Mouse (Mus musculus): ENCODE results near the gene Kcnk5. TPM values are rescaled to one million over a fixed set of nuclear protein-coding genes. Genes with fewer than 3 reads are reported as not detected.

Kcnk5 gene
- total and polyA plus RNA-seq, 3 experiments: 8.7 to 12.5 (median 11.7) TPM

- dilution Hi-C loops (cut with MboI; ENCODE audit: extremely low pct_ligation_motif_present, extremely low pct_unique_long_range_greater_than_20kb, low sequenced_read_pairs): no loop called here
- no peaks in the 10 kb centered on the region for H3K27me3 ChIP-seq (replicated peaks)
Measured at GRCm38 (mm10) chr14:20219849-20220248, 38.2 kb upstream of the Kcnk5 start.

DNA sequence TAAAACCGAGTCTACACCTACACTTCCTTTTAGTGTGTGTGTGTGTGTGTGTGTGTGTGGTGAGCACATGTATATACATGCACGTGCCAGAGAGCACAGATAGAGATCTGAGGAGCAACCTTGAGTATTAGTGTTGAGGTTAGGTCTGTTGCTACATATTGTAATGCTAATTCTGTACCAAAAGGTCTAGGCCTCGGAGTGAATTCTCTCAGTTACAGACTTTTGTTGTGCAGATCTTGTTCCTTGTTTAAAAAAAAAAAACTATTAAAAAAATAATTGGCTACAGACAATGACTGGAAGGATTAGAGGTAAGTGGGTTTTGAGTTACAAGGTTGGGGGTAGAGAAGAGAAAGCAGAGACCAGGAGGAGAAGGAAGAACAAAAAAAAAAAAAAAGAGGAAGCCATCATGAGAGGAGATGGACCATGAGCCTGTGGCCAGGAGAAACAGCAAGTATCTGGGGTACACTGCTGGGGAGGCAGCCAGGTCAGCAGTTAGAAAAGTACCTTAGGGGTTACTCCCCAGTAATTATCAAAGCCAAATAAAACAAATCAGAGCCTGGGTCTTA is 35.8 kb upstream of the Kcnk5 start:
- no peak for TF ChIP-seq ELF1 (IDR thresholded peaks at IDR 0.05; ENCODE audit: low read depth, low read length)
- peak; percentile 70 for TF ChIP-seq ZNF384 (IDR thresholded peaks at IDR 0.05; ENCODE audit: low read depth, low read length)
- no peaks in the 10 kb centered on the region for H3K36me3 ChIP-seq (replicated peaks in 1 of 2; ENCODE audit: control insufficient read depth in 1 of 2, insufficient read depth in 1 of 2, low read length in 1 of 2)
- no peak overlapping the region for H3K27ac ChIP-seq (ENCODE audit: insufficient read depth, low read depth)
- H3K4me1 ChIP-seq (ENCODE audit: control insufficient read depth in 1 of 2, insufficient read depth in 2 of 2): peaks cover 6% of the 10 kb centered on the region in 2 experiments; a peak in 3 of 4 replicates
- H3K79me2 ChIP-seq (replicated peaks; ENCODE audit: control insufficient read depth, extremely low read depth, insufficient read depth, poor library complexity, severe bottlenecking): no peaks in the 10 kb centered on the region
- dilution Hi-C loops (cut with MboI; ENCODE audit: extremely low pct_ligation_motif_present, extremely low pct_unique_long_range_greater_than_20kb, low sequenced_read_pairs): no loop called here
- no peak overlapping the region for H3K9ac ChIP-seq (ENCODE audit: insufficient read depth, low read depth)
- DNase-seq (ENCODE audit: extremely low read depth): no peak
- no peaks in the 10 kb centered on the region for H3K9me3 ChIP-seq (replicated peaks; ENCODE audit: low read length)
- no peak overlapping the region for H3K4me2 ChIP-seq (ENCODE audit: insufficient read depth, low read depth, poor library complexity, severe bottlenecking)
- H3K4me3 ChIP-seq (replicated peaks in 1 of 3; ENCODE audit: low read depth in 2 of 3, low read length in 2 of 3, poor library complexity in 1 of 3): no peak overlapping the region
- H3K27me3 ChIP-seq (replicated peaks): no peaks in the 10 kb centered on the region
- in situ Hi-C loops (cut with MboI; ENCODE audit: low pct_ligation_motif_present, low pct_unique_long_range_greater_than_20kb, low sequenced_read_pairs): no loop called here

More at GRCm38 (mm10) chr14:20219849-20220248, 38.2 kb upstream of the Kcnk5 start:
- Histone ChIP-seq H3K36me3 (replicated peaks in 1 of 2; ENCODE audit: control insufficient read depth in 1 of 2, insufficient read depth in 1 of 2, low read length in 1 of 2) (no peaks in the 10 kb centered on the region), H3K9ac (ENCODE audit: insufficient read depth, low read depth) (no peak overlapping the region), H3K4me2 (ENCODE audit: insufficient read depth, low read depth, poor library complexity, severe bottlenecking) (no peak overlapping the region), H3K27ac (ENCODE audit: insufficient read depth, low read depth) (no peak overlapping the region), H3K9me3 (replicated peaks; ENCODE audit: low read length) (no peaks in the 10 kb centered on the region), H3K4me3 (replicated peaks in 1 of 3; ENCODE audit: low read depth in 2 of 3, low read length in 2 of 3, poor library complexity in 1 of 3) (no peak overlapping the region), H3K4me1 (ENCODE audit: control insufficient read depth in 1 of 2, insufficient read depth in 2 of 2) (peaks cover 2 to 6% of the 10 kb centered on the region in 2 experiments; a peak in 2 of 4 replicates), H3K79me2 (replicated peaks; ENCODE audit: control insufficient read depth, extremely low read depth, insufficient read depth, poor library complexity, severe bottlenecking) (no peaks in the 10 kb centered on the region)
- TF ChIP-seq EP300 (IDR thresholded peaks at IDR 0.05; ENCODE audit: low read length) (no peak), HCFC1 (IDR thresholded peaks at IDR 0.05; ENCODE audit: low read depth, low read length) (no peak), JUND (conservative IDR thresholded peaks at IDR 0.05; ENCODE audit: low read depth, low read length) (no peak), SIN3A (IDR thresholded peaks at IDR 0.05; ENCODE audit: low read length) (no peak), UBTF (IDR thresholded peaks at IDR 0.05; ENCODE audit: low read depth, low read length) (no peak), RCOR1 (conservative IDR thresholded peaks at IDR 0.05; ENCODE audit: low read depth, low read length) (no peak), MXI1 (IDR thresholded peaks at IDR 0.05; ENCODE audit: low read depth, low read length) (no peak), SMC3 (IDR thresholded peaks at IDR 0.05; ENCODE audit: low read depth, low read length) (no peak), TCF12 (IDR thresholded peaks at IDR 0.05; ENCODE audit: low read depth, low read length) (no peak), ZNF384 (IDR thresholded peaks at IDR 0.05; ENCODE audit: low read depth, low read length) (no peak), MAZ (IDR thresholded peaks at IDR 0.05; ENCODE audit: low read depth, low read length) (no peak), POLR2AphosphoS2 (IDR thresholded peaks at IDR 0.05; ENCODE audit: low read depth, low read length) (no peak), MAFK (IDR thresholded peaks at IDR 0.05; ENCODE audit: insufficient replicate concordance, low read length) (no peak)
- in situ Hi-C loops (cut with MboI; ENCODE audit: low pct_ligation_motif_present, low pct_unique_long_range_greater_than_20kb, low sequenced_read_pairs): no loop called here
- no peak for DNase-seq (ENCODE audit: extremely low read depth)

Data from CH12.LX (cell line).